Mouse (Mus musculus): ENCODE results near the gene Qrich2.

Qrich2 gene

GRCm38 (mm10) chr11:116406231-116406728 lies 59.8 kb downstream of the Qrich2 start:
- peak; percentile 27 for DNase-seq

GRCm38 (mm10) chr11:116405601-116406000 lies 60.4 kb downstream of the Qrich2 start:
- DNase-seq: no peak

GRCm38 (mm10) chr11:116400560-116400959 lies 65.5 kb downstream of the Qrich2 start:
- peak; percentile 21 for DNase-seq

- DNase-seq: no peak
Observed at GRCm38 (mm10) chr11:116398348-116398677, 67.7 kb downstream of the Qrich2 start.

- no peak for DNase-seq
Observed at GRCm38 (mm10) chr11:116397517-116398347, 68.3 kb downstream of the Qrich2 start.

- no peak for DNase-seq
Observed at GRCm38 (mm10) chr11:116396934-116397330, 69.1 kb downstream of the Qrich2 start.

GRCm38 (mm10) chr11:116396276-116396933 lies 69.6 kb downstream of the Qrich2 start:
- DNase-seq: no peak

- DNase-seq: no peak
Observed at GRCm38 (mm10) chr11:116394769-116395168, 71.3 kb downstream of the Qrich2 start.
